25 mouse cellular contexts compared by ENCODE assay signal in genomic region chr12:72946805-72947204, GRCm38 (mm10). TPM values are rescaled to one million over a fixed set of nuclear protein-coding genes. Genes with fewer than 3 reads are reported as not detected.
DNase-seq lines count a peak whose midpoint lies in the region; ATAC-seq and TF ChIP-seq lines count a peak whose summit lies in the region.
"Had no signal": no experiment of that assay in that cellular context is flagged by ENCODE, and none has a peak within 500 bp of the region (broad histone marks: within the 10 kb centered on the region; RNA-seq: fewer than 3 reads in every experiment).

No protein-coding gene starts in this region.

- no peak overlapping the region for H3K4me2 ChIP-seq in forebrain, postnatal 0 days (ENCODE audit: low read depth)
- no peak overlapping the region for H3K4me2 ChIP-seq in forebrain, embryonic 15.5 days (replicated peaks)
- no peak overlapping the region for H3K4me2 ChIP-seq in neural tube, embryonic 15.5 days
- H3K4me2 ChIP-seq: embryonic facial prominence, embryonic 15.5 days; heart, embryonic 13.5 days; hindbrain, embryonic 12.5 days had no signal

- H3K9me3 ChIP-seq in forebrain, postnatal 0 days (ENCODE audit: low read length), result no peaks in the 10 kb centered on the region
- H3K9me3 ChIP-seq in forebrain, embryonic 15.5 days, result no peaks in the 10 kb centered on the region
- H3K9me3 ChIP-seq in neural tube, embryonic 15.5 days (replicated peaks), result no peaks in the 10 kb centered on the region
- H3K9me3 ChIP-seq: embryonic facial prominence, embryonic 15.5 days; heart, embryonic 13.5 days; hindbrain, embryonic 12.5 days had no signal

- peaks cover 90% of the 10 kb centered on the region for H3K27me3 ChIP-seq in forebrain, postnatal 0 days (ENCODE audit: insufficient read depth, low read length)
- H3K27me3 ChIP-seq in forebrain, embryonic 15.5 days, result peaks cover 84% of the 10 kb centered on the region
- H3K27me3 ChIP-seq in neural tube, embryonic 15.5 days (replicated peaks), result peaks cover 80% of the 10 kb centered on the region

- H3K4me1 ChIP-seq in forebrain, postnatal 0 days (ENCODE audit: insufficient read depth), result no peaks in the 10 kb centered on the region
- peaks cover 10% of the 10 kb centered on the region for H3K4me1 ChIP-seq in forebrain, embryonic 15.5 days
- peaks cover 9% of the 10 kb centered on the region for H3K4me1 ChIP-seq in neural tube, embryonic 15.5 days

- H3K27ac ChIP-seq in forebrain, postnatal 0 days (ENCODE audit: low read depth, low read length), result no peak overlapping the region
- no peak overlapping the region for H3K27ac ChIP-seq in forebrain, embryonic 15.5 days (replicated peaks)
- no peak overlapping the region for H3K27ac ChIP-seq in neural tube, embryonic 15.5 days (replicated peaks)
- H3K27ac ChIP-seq: embryonic facial prominence, embryonic 15.5 days; gastrocnemius, adult 2 months; heart, embryonic 13.5 days; hindbrain, embryonic 12.5 days had no signal

- no peaks in the 10 kb centered on the region for H3K36me3 ChIP-seq in forebrain, postnatal 0 days (ENCODE audit: insufficient read depth)
- no peaks in the 10 kb centered on the region for H3K36me3 ChIP-seq in forebrain, embryonic 15.5 days
- H3K36me3 ChIP-seq in neural tube, embryonic 15.5 days, result no peaks in the 10 kb centered on the region
- H3K36me3 ChIP-seq: embryonic facial prominence, embryonic 15.5 days; heart, embryonic 13.5 days; hindbrain, embryonic 12.5 days had no signal

- ATAC-seq in forebrain, postnatal 0 days, result no peak
- ATAC-seq in forebrain, embryonic 15.5 days (replicated peaks), result no peak
- no peak for ATAC-seq in neural tube, embryonic 15.5 days (ENCODE audit: low FRiP score)
- no peak for ATAC-seq in CD4-positive, CD25-positive, alpha-beta regulatory T cell, adult 4 months
- ATAC-seq: hindbrain, embryonic 16.5 days; inflammation-experienced regulatory T-cells, adult 6 months; intestine, postnatal 0 days had no signal

- TF ChIP-seq CTCF in forebrain, postnatal 0 days (IDR thresholded peaks at IDR 0.05; ENCODE audit: low read depth), result no peak

- no peak overlapping the region for H3K9ac ChIP-seq in forebrain, postnatal 0 days
- H3K9ac ChIP-seq in forebrain, embryonic 15.5 days (replicated peaks), result no peak overlapping the region
- no peak overlapping the region for H3K9ac ChIP-seq in neural tube, embryonic 15.5 days (replicated peaks)
- H3K9ac ChIP-seq: embryonic facial prominence, embryonic 15.5 days; heart, embryonic 13.5 days; hindbrain, embryonic 12.5 days had no signal

- no peak overlapping the region for H3K4me3 ChIP-seq in forebrain, postnatal 0 days (ENCODE audit: low read depth, low read length)
- H3K4me3 ChIP-seq in forebrain, embryonic 15.5 days, result no peak overlapping the region
- no peak overlapping the region for H3K4me3 ChIP-seq in neural tube, embryonic 15.5 days (replicated peaks)
- H3K4me3 ChIP-seq: embryonic facial prominence, embryonic 15.5 days; erythroblast, embryonic 14.5 days; gastrocnemius, adult 2 months; heart, embryonic 13.5 days; hindbrain, embryonic 12.5 days had no signal

- peak; percentile 62 for DNase-seq in forebrain, postnatal 0 days
- peak; percentile 20 for DNase-seq in neural tube, embryonic 10.5 days (ENCODE audit: extremely low spot score, low spot score)
- peak; percentile 4 for DNase-seq in mesoderm, embryonic 11.5 days (ENCODE audit: low read depth, low spot score)
- DNase-seq in cerebellum, postnatal 36 days, result no peak
- DNase-seq: adrenal gland, postnatal 10 days; cerebellum, adult 2 months; gastrocnemius, adult 2 months; gastrocnemius, postnatal 25 days; heart, postnatal 4 days had no signal

RNA-seq across cellular contexts. Expression of gene 4930447C04Rik, which starts 6.2 kb away (rescaled TPM):
- total RNA-seq in forebrain, postnatal 0 days (2014; rRNA removed), result 4.3 and 9.4 TPM in 2 replicates
- 2.3 TPM in 2 replicates for polyA plus RNA-seq in forebrain, postnatal 0 days (2015; fragmentation: Nextera tagmentation; extraction: Ambion mirVana)
- polyA plus RNA-seq in forebrain, embryonic 15.5 days (2015; fragmentation: Nextera tagmentation; extraction: Ambion mirVana), result 2.6 and 3.1 TPM in 2 replicates
- polyA plus RNA-seq in neural tube, embryonic 15.5 days (2015; fragmentation: Nextera tagmentation; extraction: Ambion mirVana), result 7.4 and 9.7 TPM in 2 replicates
- under 1 TPM in 1 of 2 experiments, not detected in 1; 0.42 TPM for polyA plus RNA-seq in CD4-positive, CD25-positive, alpha-beta regulatory T cell, adult 4 months (2017; shearing (Covaris generic))
- total RNA-seq: gastrocnemius, adult 2 months had no signal
- polyA plus RNA-seq: erythroblast, embryonic 14.5 days; inflammation-experienced regulatory T-cells, adult 6 months had no signal

RNA-seq across cellular contexts. Expression of gene Six6, which starts 7.1 kb away (rescaled TPM):
- 1.2 and 4.0 TPM in 2 replicates for total RNA-seq in forebrain, postnatal 0 days (2014; rRNA removed)
- polyA plus RNA-seq in forebrain, postnatal 0 days (2015; fragmentation: Nextera tagmentation; extraction: Ambion mirVana), result 0.06 and 0.77 TPM in 2 replicates
- 1.1 and 4.3 TPM in 2 replicates for polyA plus RNA-seq in forebrain, embryonic 15.5 days (2015; fragmentation: Nextera tagmentation; extraction: Ambion mirVana)
- polyA plus RNA-seq in neural tube, embryonic 15.5 days (2015; fragmentation: Nextera tagmentation; extraction: Ambion mirVana), result not detected in 2 replicates
- polyA plus RNA-seq in CD4-positive, CD25-positive, alpha-beta regulatory T cell, adult 4 months (2017; shearing (Covaris generic)), result not detected
- total RNA-seq: adrenal gland, postnatal 10 days; adrenal gland, postnatal 4 days; common myeloid progenitor, adult 5-6 weeks; ES-E14; gastrocnemius, adult 2 months; gastrocnemius, postnatal 25 days; granulocyte monocyte progenitor cell, adult 5-6 weeks; heart, adult 8-10 months; heart, postnatal 4 days had no signal
- polyA plus RNA-seq: cerebellum, adult 2 months; erythroblast, embryonic 14.5 days; heart, embryonic 13.5 days; heart, postnatal 0 days; hindbrain, embryonic 12.5 days; hindbrain, embryonic 16.5 days; inflammation-experienced regulatory T-cells, adult 6 months; intestine, postnatal 0 days had no signal

Comparison
In these comparisons a context has a peak if more than half of its experiments do, and no peak if none do; other contexts are left out.
1. DNase-seq: peak in forebrain, postnatal 0 days (single experiment), neural tube, embryonic 10.5 days (single experiment) and mesoderm, embryonic 11.5 days (single experiment); none in cerebellum, postnatal 36 days (0 of 2).